Mouse (Mus musculus) erythroblast, embryonic 14.5 days (primary cell): ENCODE measurements around the gene Gm37240.

ENCODE experiments used
- GATA1 ChIP-seq: IDR thresholded peaks from 2 replicates; pipeline ENCODE4 v1.6.1; 2012; ENCODE audit warnings: low read length, inconsistent platforms, mixed read lengths
- TAL1 ChIP-seq: IDR thresholded peaks from 3 replicates; pipeline ENCODE4 v1.6.1; 2012; ENCODE audit warnings: low read length, inconsistent platforms, mixed read lengths

DNA sequence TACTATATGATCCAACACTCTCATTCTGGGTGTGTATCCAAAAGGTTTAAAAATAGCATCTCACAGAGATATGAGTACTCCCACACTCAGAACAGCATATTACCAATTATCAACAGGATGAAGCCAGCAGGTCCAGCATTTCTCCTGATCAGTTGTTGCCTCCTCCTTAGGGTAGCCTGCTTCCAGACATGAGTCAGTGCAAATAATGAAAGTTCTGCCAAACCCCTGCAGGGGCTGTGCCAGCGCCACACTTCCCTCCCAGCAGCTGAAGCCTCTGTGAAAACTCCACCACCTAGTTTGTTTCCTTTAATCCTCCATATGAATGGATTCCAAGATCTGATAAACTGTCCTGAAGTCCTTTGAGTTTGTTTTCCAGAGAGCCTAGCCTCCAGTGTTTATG is 4.3 kb upstream of the Gm37240 start:
- TF ChIP-seq GATA1 (no peak), TAL1 (no peak)
